Mouse (Mus musculus) lung, adult 2 months (tissue): ENCODE data around the gene Mgrn1. TPM values are rescaled to one million over a fixed set of nuclear protein-coding genes. Genes with fewer than 3 reads are reported as not detected.

Experiments used
- DNase-seq: peaks from one replicate; pipeline ENCODE4 v3.0.0; 2022
- H3K4me1 ChIP-seq: fragments of 200-500 bp; 2 replicates; pipeline ENCODE4 v1.6.1; 2011; ENCODE audit warnings: low read length; ENCODE audit not compliant: control insufficient read depth, insufficient read depth
- H3K4me3 ChIP-seq: fragments of 200-500 bp; replicated peaks from 2 replicates; pipeline ENCODE3; 2011; ENCODE audit warnings: low read depth, mild to moderate bottlenecking, control low read depth, low read length; ENCODE audit errors: extremely low read depth
- CTCF ChIP-seq: fragments of 200-500 bp; IDR thresholded peaks from 2 replicates; pipeline ENCODE4 v1.5.1; 2011; ENCODE audit warnings: mild to moderate bottlenecking, low read length, control low read depth; ENCODE audit not compliant: insufficient read depth
- POLR2A ChIP-seq: fragments of 200-500 bp; IDR thresholded peaks from 2 replicates; pipeline ENCODE4 v1.6.1; 2011; ENCODE audit warnings: low read depth, mild to moderate bottlenecking, control low read depth, low read length, borderline replicate concordance; ENCODE audit errors: extremely low read depth
- WGBS: fragments of 180-500 bp; shearing (Covaris S2); methylation state at CpG from one replicate; pipeline ENCODE4 v1.1.7; 2018; 5-methylcytosine and 5-hydroxymethylcytosine counted together
- polyA plus RNA-seq: library from polyadenylated mRNA; depleted of rRNA; stranded (reverse); fragments of >200 nt; gene quantifications from 2 replicates; pipeline ENCODE4 v1.2.3, GENCODE M21; 2012

The Mgrn1 gene
- polyA plus RNA-seq, 1 experiment, result 140 TPM

GRCm38 (mm10) chr16:4890201-4890709, 4.2 kb downstream of the Mgrn1 start:
- no peak for DNase-seq
- no peak overlapping the region for H3K4me3 ChIP-seq
- TF ChIP-seq CTCF (no peak), POLR2A (no peak)
- H3K4me1 ChIP-seq, result peaks cover 19% of the 10 kb centered on the region
- 26% methylated on average over 4 of the region's 4 CpGs for WGBS

GRCm38 (mm10) chr16:4892171-4892570, 6.1 kb downstream of the Mgrn1 start:
- H3K4me3 ChIP-seq, result no peak overlapping the region
- WGBS, result 62% methylated on average over 6 of the region's 6 CpGs
- TF ChIP-seq POLR2A (no peak), CTCF (no peak)
- no peak for DNase-seq
- peaks cover 25% of the 10 kb centered on the region for H3K4me1 ChIP-seq

- 51% methylated on average over 7 of the region's 7 CpGs for WGBS
- peaks cover 29% of the 10 kb centered on the region for H3K4me1 ChIP-seq
- TF ChIP-seq CTCF, result no peak
- no peak for TF ChIP-seq POLR2A
- DNase-seq, result peak; percentile 40
- no peak overlapping the region for H3K4me3 ChIP-seq
Measured at GRCm38 (mm10) chr16:4894201-4894908, 8.3 kb downstream of the Mgrn1 start.

- WGBS, result 43% methylated on average over 5 of the region's 5 CpGs
- DNase-seq, result no peak
- TF ChIP-seq POLR2A, result no peak
- TF ChIP-seq CTCF, result no peak
- Histone ChIP-seq H3K4me1 (peaks cover 29% of the 10 kb centered on the region), H3K4me3 (no peak overlapping the region)
Measured at GRCm38 (mm10) chr16:4896249-4897027, 10.4 kb downstream of the Mgrn1 start.

- WGBS, result 69% methylated on average over 7 of the region's 7 CpGs
- TF ChIP-seq POLR2A (no peak), CTCF (peak; percentile 19; the same call in 1 of the 2 replicates)
- Histone ChIP-seq H3K4me3 (no peak overlapping the region), H3K4me1 (peaks cover 29% of the 10 kb centered on the region)
- no peak for DNase-seq
Measured at GRCm38 (mm10) chr16:4897146-4897730, 11.2 kb downstream of the Mgrn1 start.

- WGBS, result 83% methylated on average over 6 of the region's 6 CpGs
- Histone ChIP-seq H3K4me1 (peaks cover 29% of the 10 kb centered on the region), H3K4me3 (no peak overlapping the region)
- DNase-seq, result no peak
- TF ChIP-seq CTCF (no peak), POLR2A (no peak)
Measured at GRCm38 (mm10) chr16:4898881-4899280, 12.8 kb downstream of the Mgrn1 start.

- peaks cover 21% of the 10 kb centered on the region for H3K4me1 ChIP-seq
- H3K4me3 ChIP-seq, result no peak overlapping the region
- TF ChIP-seq CTCF, result no peak
- TF ChIP-seq POLR2A, result no peak
- WGBS, result 62% methylated on average over 2 of the region's 2 CpGs
- DNase-seq, result no peak
Measured at GRCm38 (mm10) chr16:4899711-4900110, 13.7 kb downstream of the Mgrn1 start.

- WGBS, result 69% methylated on average over 7 of the region's 7 CpGs
- peaks cover 30% of the 10 kb centered on the region for H3K4me1 ChIP-seq
- TF ChIP-seq POLR2A (no peak), CTCF (no peak)
- no peak for DNase-seq
- no peak overlapping the region for H3K4me3 ChIP-seq
Measured at GRCm38 (mm10) chr16:4901167-4901566, 15.1 kb downstream of the Mgrn1 start.

GRCm38 (mm10) chr16:4902390-4902789, 16.3 kb downstream of the Mgrn1 start:
- peaks cover 18% of the 10 kb centered on the region for H3K4me1 ChIP-seq
- 74% methylated on average over 2 of the region's 2 CpGs for WGBS
- no peak for DNase-seq

More at GRCm38 (mm10) chr16:4902390-4902789, 16.3 kb downstream of the Mgrn1 start:
- H3K4me3 ChIP-seq, result no peak overlapping the region
- TF ChIP-seq CTCF, result no peak
- no peak for TF ChIP-seq POLR2A
